Mouse (Mus musculus) C2C12 (cell line): ENCODE data around the gene Ren1. TPM values are rescaled to one million over a fixed set of nuclear protein-coding genes. Genes with fewer than 3 reads are reported as not detected.

Source experiments
- H3K27me3 ChIP-seq: one replicate; pipeline ENCODE4 v1.6.1; 2011; ENCODE audit not compliant: control insufficient read depth, insufficient read depth, insufficient read length
- H3K36me3 ChIP-seq: one replicate; pipeline ENCODE4 v1.6.1; 2011; ENCODE audit not compliant: control insufficient read depth, insufficient read depth
- H3K4me3 ChIP-seq: one replicate; pipeline ENCODE4 v1.5.1; 2011; ENCODE audit warnings: mild to moderate bottlenecking, control low read depth; ENCODE audit not compliant: poor library complexity, insufficient read depth, severe bottlenecking
- H3K79me2 ChIP-seq: one replicate; pipeline ENCODE4 v1.6.1; 2011; ENCODE audit not compliant: control insufficient read depth, insufficient read depth
- H3K79me3 ChIP-seq: one replicate; pipeline ENCODE4 v1.6.1; 2011; ENCODE audit warnings: low read depth, control low read depth
- H3ac ChIP-seq: one replicate; pipeline ENCODE3; 2011; ENCODE audit warnings: low read depth; ENCODE audit not compliant: control insufficient read depth, insufficient read length
- CEBPB ChIP-seq: IDR thresholded peaks from one replicate; pipeline ENCODE4 v1.6.1; 2011; ENCODE audit warnings: low read depth, mild to moderate bottlenecking, control low read depth, moderate library complexity
- CTCF ChIP-seq: IDR thresholded peaks from one replicate; pipeline ENCODE4 v1.5.1; 2011; ENCODE audit not compliant: control insufficient read depth, insufficient read depth, insufficient read length
- FOSL1 ChIP-seq: IDR thresholded peaks from one replicate; pipeline ENCODE4 v1.8.0; 2011; ENCODE audit warnings: mild to moderate bottlenecking, low read length; ENCODE audit not compliant: poor library complexity, insufficient read depth, severe bottlenecking
- MAX ChIP-seq: IDR thresholded peaks from one replicate; pipeline ENCODE4 v1.6.1; 2011; ENCODE audit warnings: mild to moderate bottlenecking, control low read depth
- MYOD1 ChIP-seq: IDR thresholded peaks from one replicate; pipeline ENCODE4 v1.6.1; 2011; ENCODE audit warnings: low read depth; ENCODE audit not compliant: control insufficient read depth, insufficient read length
- MYOG ChIP-seq: IDR thresholded peaks from one replicate; pipeline ENCODE4 v1.6.1; 2011; ENCODE audit not compliant: control insufficient read depth, insufficient read length; ENCODE audit errors: extremely low read depth
- USF1 ChIP-seq: IDR thresholded peaks from one replicate; pipeline ENCODE4 v1.6.1; 2011; ENCODE audit warnings: low read depth, mild to moderate bottlenecking, control low read depth, moderate library complexity
- polyA plus RNA-seq: library from polyadenylated mRNA; unstranded; fragments of >200 nt; fragmentation: generic; extraction: Trizol; gene quantifications from one replicate; pipeline ENCODE4 v1.2.1, GENCODE M21; 2012; ENCODE audit warnings: missing spikeins

Gene Ren1
- polyA plus RNA-seq, 1 experiment: not detected

DNA sequence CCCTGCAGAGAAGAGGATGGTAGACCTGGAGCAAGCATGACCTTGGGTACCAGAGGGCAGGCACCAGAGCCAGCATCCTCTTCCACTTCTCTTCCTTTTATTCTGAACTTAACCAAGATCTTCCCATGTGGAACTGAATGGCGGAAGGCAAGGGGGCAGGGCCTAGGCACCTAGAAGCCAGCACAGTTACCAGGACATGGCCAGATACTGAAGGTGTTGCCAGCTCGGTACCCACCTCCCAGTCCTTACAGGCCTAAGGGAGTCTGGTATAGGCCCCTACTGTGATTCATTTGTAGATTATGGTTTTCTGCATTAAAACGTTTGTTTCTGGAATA lies 29.6 kb downstream of the Ren1 start:
- H3K4me3 ChIP-seq: no peak overlapping the region
- no peak for TF ChIP-seq MYOG
- no peak for TF ChIP-seq CEBPB
- no peak for TF ChIP-seq CTCF
- H3ac ChIP-seq: no peak overlapping the region
- no peaks in the 10 kb centered on the region for H3K36me3 ChIP-seq
- H3K79me2 ChIP-seq: no peaks in the 10 kb centered on the region
- H3K27me3 ChIP-seq: peaks cover 34% of the 10 kb centered on the region
- H3K79me3 ChIP-seq: no peaks in the 10 kb centered on the region

DNA sequence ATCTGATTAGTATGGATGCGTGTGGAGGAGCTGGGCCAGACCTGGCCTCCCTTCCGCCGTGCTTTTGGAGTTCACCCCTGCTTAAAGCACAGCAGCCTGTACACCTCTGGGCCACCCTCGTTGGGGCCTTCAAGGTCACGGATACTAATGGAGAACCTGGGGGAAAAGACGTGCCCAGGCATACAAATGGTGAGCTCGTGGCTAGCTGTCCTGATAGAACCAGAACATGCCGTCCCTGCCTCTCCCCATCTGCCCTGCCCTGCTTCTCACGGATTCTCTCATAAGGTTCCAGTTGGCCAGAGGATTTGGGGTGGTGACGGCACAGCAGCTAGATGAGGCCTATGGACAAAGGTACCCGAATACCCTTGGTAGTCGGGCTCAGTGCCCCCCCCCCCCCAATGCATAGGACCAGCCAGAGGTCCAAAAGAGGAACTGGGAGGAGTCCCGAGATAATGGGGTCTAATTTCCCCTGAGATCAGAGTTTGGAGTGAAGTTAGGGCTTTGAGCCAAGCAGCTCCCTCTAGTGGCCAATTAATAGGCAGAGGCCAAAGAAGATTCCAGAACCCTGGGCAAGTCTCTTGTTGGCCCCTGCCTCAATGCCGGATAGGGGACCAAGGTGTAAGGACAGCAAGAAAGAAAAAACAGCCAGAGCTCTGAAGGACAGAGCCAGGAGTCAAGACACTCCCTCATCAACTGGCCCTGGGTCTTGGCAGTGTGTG lies 30.2 kb downstream of the Ren1 start:
- Histone ChIP-seq H3K79me2 (no peaks in the 10 kb centered on the region), H3ac (no peak overlapping the region), H3K4me3 (no peak overlapping the region), H3K27me3 (peaks cover 30% of the 10 kb centered on the region), H3K79me3 (no peaks in the 10 kb centered on the region), H3K36me3 (no peaks in the 10 kb centered on the region)
- TF ChIP-seq MYOG (no peak), MYOD1 (no peak), MAX (no peak), USF1 (no peak), CEBPB (no peak)

DNA sequence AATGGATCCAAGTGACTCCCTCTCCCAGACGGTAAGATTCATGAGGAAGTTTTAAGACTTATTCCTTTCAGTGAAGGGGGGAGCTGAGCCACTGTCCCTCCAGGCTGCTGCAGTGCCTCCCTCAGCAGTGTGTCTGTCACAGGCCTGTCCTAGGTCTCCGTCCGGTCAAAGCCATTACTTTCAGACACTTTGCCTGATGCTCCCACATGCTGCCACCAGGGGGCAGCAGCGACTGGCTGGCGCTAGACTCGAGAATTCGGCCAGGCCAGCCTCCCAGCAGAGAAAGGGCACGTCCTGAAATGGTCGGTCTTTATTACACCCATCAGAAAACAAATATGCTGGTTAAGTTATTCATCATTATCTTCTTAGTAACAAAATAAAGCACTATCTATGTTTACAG lies 31.7 kb downstream of the Ren1 start:
- peaks cover 17% of the 10 kb centered on the region for H3K27me3 ChIP-seq
- TF ChIP-seq CEBPB (no peak), CTCF (peak; percentile 94)
- H3K79me3 ChIP-seq: no peaks in the 10 kb centered on the region
- no peak overlapping the region for H3ac ChIP-seq
- H3K36me3 ChIP-seq: no peaks in the 10 kb centered on the region
- H3K4me3 ChIP-seq: no peak overlapping the region
- no peaks in the 10 kb centered on the region for H3K79me2 ChIP-seq

GRCm38 (mm10) chr1:133382552-133383155 lies 32.3 kb downstream of the Ren1 start:
- Histone ChIP-seq H3K79me2 (no peaks in the 10 kb centered on the region), H3K36me3 (no peaks in the 10 kb centered on the region), H3ac (no peak overlapping the region), H3K79me3 (no peaks in the 10 kb centered on the region), H3K27me3 (peaks cover 12% of the 10 kb centered on the region), H3K4me3 (no peak overlapping the region)
- no peak for TF ChIP-seq USF1
- TF ChIP-seq MAX: no peak
- TF ChIP-seq CEBPB: no peak
- TF ChIP-seq MYOG: no peak
- TF ChIP-seq MYOD1: no peak
- no peak for TF ChIP-seq CTCF
- no peak for TF ChIP-seq FOSL1

DNA sequence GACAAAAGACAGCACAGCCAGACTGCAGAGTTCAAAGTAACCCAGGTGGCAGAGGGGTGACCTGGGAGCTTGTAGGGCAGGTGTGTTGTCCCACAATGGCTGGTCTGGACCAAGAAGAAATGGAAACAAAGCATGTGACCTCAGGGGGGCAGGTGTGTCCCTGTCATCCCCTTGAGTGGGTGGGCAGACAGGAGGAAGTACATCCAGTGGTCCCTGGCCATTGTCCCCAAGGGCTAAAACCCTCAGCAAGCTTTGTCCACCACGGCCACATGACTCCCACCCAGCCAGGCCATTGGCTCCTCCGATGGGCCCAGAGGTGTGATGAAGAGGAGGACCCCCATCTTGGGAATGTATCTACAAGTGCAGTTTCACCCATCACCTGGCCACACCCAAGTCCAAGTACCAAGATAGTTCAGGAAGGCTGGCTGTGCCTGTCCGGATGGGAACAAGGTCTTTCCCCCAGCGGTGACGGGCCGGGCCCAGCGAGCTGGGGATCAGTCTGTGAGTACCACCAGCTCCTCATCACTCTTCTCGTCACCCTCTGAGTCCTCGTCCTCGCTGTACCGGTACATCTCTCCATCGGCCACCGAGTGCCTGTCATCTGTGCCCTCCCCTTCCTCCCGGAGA lies 33.0 kb downstream of the Ren1 start:
- no peaks in the 10 kb centered on the region for H3K79me2 ChIP-seq
- H3K27me3 ChIP-seq: peaks cover 11% of the 10 kb centered on the region
- H3K36me3 ChIP-seq: no peaks in the 10 kb centered on the region
- no peaks in the 10 kb centered on the region for H3K79me3 ChIP-seq
- H3K4me3 ChIP-seq: no peak overlapping the region
- H3ac ChIP-seq: no peak overlapping the region
- TF ChIP-seq MYOD1: no peak
- no peak for TF ChIP-seq USF1
- TF ChIP-seq MYOG: no peak
- no peak for TF ChIP-seq CEBPB
- no peak for TF ChIP-seq MAX
- no peak for TF ChIP-seq CTCF
- TF ChIP-seq FOSL1: no peak

GRCm38 (mm10) chr1:133385506-133385905 lies 35.2 kb downstream of the Ren1 start:
- Histone ChIP-seq H3K79me2 (no peaks in the 10 kb centered on the region), H3ac (no peak overlapping the region), H3K79me3 (no peaks in the 10 kb centered on the region), H3K27me3 (peaks cover 20% of the 10 kb centered on the region), H3K4me3 (no peak overlapping the region), H3K36me3 (no peaks in the 10 kb centered on the region)
- no peak for TF ChIP-seq MAX
- TF ChIP-seq CTCF: peak; percentile 51
